Mouse (Mus musculus) cerebellum, adult 2 months (tissue): ENCODE data around the gene H6pd. TPM values are rescaled to one million over a fixed set of nuclear protein-coding genes. Genes with fewer than 3 reads are reported as not detected.

Source experiments
- DNase-seq, 2 experiments: peaks; one replicate each; pipeline ENCODE4 v3.0.0; 2021
- H3K27ac ChIP-seq: fragments of 200-500 bp; 2 replicates; pipeline ENCODE4 v1.5.1; 2012; ENCODE audit warnings: low read length, control low read depth, inconsistent platforms; ENCODE audit not compliant: insufficient read depth
- H3K27me3 ChIP-seq: fragments of 200-500 bp; 2 replicates; pipeline ENCODE4 v1.6.1; 2012; ENCODE audit warnings: inconsistent platforms, mild to moderate bottlenecking, low read length, moderate library complexity; ENCODE audit not compliant: control insufficient read depth, insufficient read depth
- H3K4me1 ChIP-seq: fragments of 200-500 bp; 2 replicates; pipeline ENCODE4 v1.6.1; 2011; ENCODE audit warnings: low read length; ENCODE audit not compliant: control insufficient read depth, insufficient read depth
- H3K4me3 ChIP-seq: fragments of 200-500 bp; replicated peaks from 2 replicates; pipeline ENCODE3; 2011; ENCODE audit warnings: mild to moderate bottlenecking, low read depth, low read length, control low read depth; ENCODE audit not compliant: insufficient read depth
- CTCF ChIP-seq: fragments of 200-500 bp; IDR thresholded peaks from 2 replicates; pipeline ENCODE4 v1.5.1; 2011; ENCODE audit warnings: low read depth, mild to moderate bottlenecking, control low read depth, low read length, moderate library complexity, borderline replicate concordance; ENCODE audit not compliant: insufficient read depth
- POLR2A ChIP-seq: fragments of 200-500 bp; IDR thresholded peaks from 2 replicates; pipeline ENCODE4 v1.6.1; 2011; ENCODE audit warnings: low read length, control low read depth, borderline replicate concordance; ENCODE audit not compliant: insufficient read depth
- WGBS: fragments of 180-500 bp; shearing (Covaris S2); methylation state at CpG from one replicate; pipeline ENCODE4 v1.1.7; 2018; 5-methylcytosine and 5-hydroxymethylcytosine counted together
- polyA plus RNA-seq: library from polyadenylated mRNA; depleted of rRNA; stranded (reverse); fragments of >200 nt; gene quantifications from 2 replicates; pipeline ENCODE4 v1.2.3, GENCODE M21; 2012

Gene H6pd
- polyA plus RNA-seq, 1 experiment = 11.6 TPM

GRCm38 (mm10) chr4:150033261-150033671 is 24.4 kb upstream of the H6pd start:
- 16% methylated on average over 31 of the region's 31 CpGs for WGBS
- Histone ChIP-seq H3K27me3 (no peaks in the 10 kb centered on the region), H3K4me3 (peak overlapping the region; percentile 55), H3K27ac (peak overlapping the region; percentile 27; the same call in 1 of the 2 replicates), H3K4me1 (peaks cover 18% of the 10 kb centered on the region)
- peak; percentile 41 to 55 for DNase-seq
- TF ChIP-seq CTCF (no peak), POLR2A (no peak)

GRCm38 (mm10) chr4:150031234-150031890 is 22.5 kb upstream of the H6pd start:
- WGBS = 22% methylated on average over 14 of the region's 14 CpGs
- peak; percentile 78 to 80 for DNase-seq
- Histone ChIP-seq H3K4me3 (peak overlapping the region; percentile 83), H3K27ac (peak overlapping the region; percentile 76), H3K27me3 (no peaks in the 10 kb centered on the region), H3K4me1 (peaks cover 18% of the 10 kb centered on the region)
- TF ChIP-seq CTCF = no peak

GRCm38 (mm10) chr4:150030449-150031233 is 21.8 kb upstream of the H6pd start:
- Histone ChIP-seq H3K4me1 (peaks cover 18% of the 10 kb centered on the region), H3K27ac (peak overlapping the region; percentile 76), H3K27me3 (no peaks in the 10 kb centered on the region), H3K4me3 (peak overlapping the region; percentile 83)
- WGBS = under 1% methylated on average over 28 of the region's 28 CpGs
- TF ChIP-seq CTCF = no peak
- peak; percentile 45; the same call in 1 of the 2 replicates for TF ChIP-seq POLR2A
- peak; percentile 73 to 79 for DNase-seq

GRCm38 (mm10) chr4:150029885-150030284 is 21.1 kb upstream of the H6pd start:
- no peaks in the 10 kb centered on the region for H3K27me3 ChIP-seq
- no peak for TF ChIP-seq CTCF
- TF ChIP-seq POLR2A = no peak
- H3K4me3 ChIP-seq = peak overlapping the region; percentile 83
- WGBS = 5% methylated on average over 11 of the region's 11 CpGs
- DNase-seq = peak; percentile 30 to 47
- peaks cover 14% of the 10 kb centered on the region for H3K4me1 ChIP-seq
- peak overlapping the region; percentile 13; the same call in 1 of the 2 replicates for H3K27ac ChIP-seq

GRCm38 (mm10) chr4:150023518-150023917 is 14.7 kb upstream of the H6pd start:
- WGBS = 86% methylated on average over 7 of the region's 7 CpGs

GRCm38 (mm10) chr4:150019741-150020380 is 11.0 kb upstream of the H6pd start:
- DNase-seq = no peak
- TF ChIP-seq POLR2A = no peak
- WGBS = 84% methylated on average over 15 of the region's 15 CpGs
- H3K27ac ChIP-seq = no peak overlapping the region
- no peaks in the 10 kb centered on the region for H3K4me1 ChIP-seq
- no peak overlapping the region for H3K4me3 ChIP-seq
- no peaks in the 10 kb centered on the region for H3K27me3 ChIP-seq

More at GRCm38 (mm10) chr4:150023518-150023917, 14.7 kb upstream of the H6pd start:
- Histone ChIP-seq H3K27ac (no peak overlapping the region), H3K4me3 (no peak overlapping the region), H3K27me3 (no peaks in the 10 kb centered on the region), H3K4me1 (no peaks in the 10 kb centered on the region)
- DNase-seq = no peak
- no peak for TF ChIP-seq POLR2A
- no peak for TF ChIP-seq CTCF

GRCm38 (mm10) chr4:150015436-150015835 is 6.6 kb upstream of the H6pd start:
- Histone ChIP-seq H3K4me3 (no peak overlapping the region), H3K27ac (no peak overlapping the region), H3K27me3 (no peaks in the 10 kb centered on the region), H3K4me1 (no peaks in the 10 kb centered on the region)
- 79% methylated on average over 7 of the region's 7 CpGs for WGBS
- TF ChIP-seq POLR2A = no peak
- TF ChIP-seq CTCF = no peak
- no peak for DNase-seq
